Mouse (Mus musculus) testis, adult 2 months (tissue): ENCODE data around the gene Hpgds.

Experiments
- CTCF ChIP-seq: fragments of 200-500 bp; IDR thresholded peaks from 2 replicates; pipeline ENCODE4 v1.5.1; 2012; ENCODE audit warnings: low read depth, mild to moderate bottlenecking, inconsistent platforms, low read length, moderate library complexity; ENCODE audit not compliant: control insufficient read depth, insufficient read depth, insufficient replicate concordance
- POLR2A ChIP-seq: fragments of 200-500 bp; IDR thresholded peaks from 2 replicates; pipeline ENCODE4 v1.6.1; 2012; ENCODE audit warnings: low read depth, mild to moderate bottlenecking, inconsistent platforms, low read length, moderate library complexity; ENCODE audit not compliant: control insufficient read depth

DNA sequence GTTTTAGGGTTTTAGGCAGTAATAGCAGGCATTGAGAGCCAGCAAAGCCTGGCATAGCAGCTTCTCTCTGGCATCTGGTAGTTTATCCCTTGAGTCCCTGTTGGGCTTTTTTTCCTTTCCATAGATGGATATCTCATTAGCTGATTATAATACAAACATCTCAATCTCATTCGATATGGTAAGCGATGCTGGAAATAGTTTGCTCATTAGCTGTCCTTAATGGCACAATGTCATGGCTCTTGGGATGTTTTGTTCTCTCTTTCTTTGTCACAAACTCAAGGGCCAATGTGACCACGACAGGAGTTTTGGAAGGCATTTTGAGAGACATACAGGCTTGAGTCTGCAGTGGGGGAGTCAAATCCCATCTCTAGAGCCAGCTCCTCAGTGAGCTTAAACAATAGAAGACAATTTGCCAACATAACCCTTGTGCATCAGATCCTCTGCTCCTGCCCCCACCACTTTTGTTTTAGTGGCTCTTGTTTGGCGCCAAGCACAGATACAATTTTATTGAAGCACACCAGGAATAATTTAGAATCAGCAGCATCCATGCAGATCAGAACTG, 14.8 kb upstream of the Hpgds start:
- no peak for TF ChIP-seq POLR2A
- no peak for TF ChIP-seq CTCF
